Mouse (Mus musculus): ENCODE results near the gene Fam53b. TPM values are rescaled to one million over a fixed set of nuclear protein-coding genes. Genes with fewer than 3 reads are reported as not detected.

Fam53b gene
- polyA plus RNA-seq (2015; fragmentation: Nextera tagmentation; extraction: Ambion mirVana) = 15.1 and 17.7 TPM in 2 replicates

GRCm38 (mm10) chr7:132813416-132814088 is at the start of gene Fam53b:
Gene Fam53b, minus strand, starts transcription at chr7:132813886.

GRCm38 (mm10) chr7:132859042-132859958 is 45.6 kb upstream of the Fam53b start, which contains the start of gene Abraxas2:
Gene Abraxas2, plus strand, starts transcription at chr7:132859225.

GRCm38 (mm10) chr7:132852173-132852844 is 38.6 kb upstream of the Fam53b start, which contains the start of gene Eef1akmt2:
Gene Eef1akmt2, minus strand, starts transcription at chr7:132852673.

Other genes with a start within 250 kb of the Fam53b start
- 84.0 and 103 TPM in 2 replicates for gene Oat, start 237.5 kb downstream of the Fam53b start, polyA plus RNA-seq (2015; fragmentation: Nextera tagmentation; extraction: Ambion mirVana)
- gene Nkx1-2, start 214.2 kb downstream of the Fam53b start, polyA plus RNA-seq (2015; fragmentation: Nextera tagmentation; extraction: Ambion mirVana) = not detected in 2 replicates
- gene Lhpp, start 203.2 kb downstream of the Fam53b start, polyA plus RNA-seq (2015; fragmentation: Nextera tagmentation; extraction: Ambion mirVana) = 8.8 and 10.6 TPM in 2 replicates
- 29.2 and 35.3 TPM in 2 replicates for gene Eef1akmt2, start 38.8 kb upstream of the Fam53b start, polyA plus RNA-seq (2015; fragmentation: Nextera tagmentation; extraction: Ambion mirVana)
- gene Abraxas2, start 45.3 kb upstream of the Fam53b start, polyA plus RNA-seq (2015; fragmentation: Nextera tagmentation; extraction: Ambion mirVana) = 29.3 and 33.4 TPM in 2 replicates
- gene Zranb1, start 117.3 kb upstream of the Fam53b start, polyA plus RNA-seq (2015; fragmentation: Nextera tagmentation; extraction: Ambion mirVana) = 8.1 and 8.6 TPM in 2 replicates